Mouse (Mus musculus) macrophage (primary cell): ENCODE results near the gene Strc. TPM values are rescaled to one million over a fixed set of nuclear protein-coding genes. Genes with fewer than 3 reads are reported as not detected.

Source experiments
- H3K27ac ChIP-seq: fragments of 350-480 bp; formaldehyde crosslinking; 2 replicates; pipeline ENCODE4 v1.9.0; 2021
- H3K36me3 ChIP-seq: fragments of 350-480 bp; formaldehyde crosslinking; 2 replicates; pipeline ENCODE4 v1.9.0; 2021; ENCODE audit errors: inconsistent target
- H3K4me3 ChIP-seq: fragments of 350-480 bp; formaldehyde crosslinking; 2 replicates; pipeline ENCODE4 v1.9.0; 2021; ENCODE audit errors: inconsistent target
- H3K79me2 ChIP-seq: fragments of 350-480 bp; formaldehyde crosslinking; 2 replicates; pipeline ENCODE4 v1.9.0; 2021; ENCODE audit errors: inconsistent target
- WGBS: methylation state at CpG from one replicate; pipeline ENCODE4 v1.1.7; 2026; ENCODE audit warnings: inconsistent platforms; ENCODE audit not compliant: missing documents; 5-methylcytosine and 5-hydroxymethylcytosine counted together
- polyA plus RNA-seq: library from polyadenylated mRNA; stranded (reverse); fragments of 250-400 nt; gene quantifications from 3 replicates; pipeline ENCODE4 v1.2.4, GENCODE M21; 2018; ENCODE audit warnings: inconsistent platforms

The Strc gene
- polyA plus RNA-seq, 1 experiment from 2014 or later, result not detected

DNA sequence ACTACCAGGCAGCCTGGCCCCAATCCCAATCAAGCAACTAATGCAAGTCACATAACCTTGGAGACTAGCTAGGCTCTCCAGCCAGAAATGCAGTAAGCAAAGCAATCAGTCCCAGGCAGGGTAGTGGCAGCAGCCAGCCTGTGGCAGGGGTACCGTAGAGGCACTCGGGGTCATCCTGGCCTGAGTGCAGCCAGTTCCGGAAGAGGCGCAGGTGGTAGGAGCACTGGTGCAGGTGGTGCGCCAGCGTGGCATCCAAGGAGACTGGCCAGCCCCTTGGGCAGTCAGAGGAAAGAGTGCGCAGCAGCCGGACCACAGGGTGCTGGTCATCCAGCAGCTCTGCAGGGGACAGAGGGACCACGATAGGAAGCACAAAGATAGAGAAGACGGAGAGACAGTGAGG lies 63.9 kb downstream of the Strc start:
- WGBS, result 93% methylated on average over 10 of the region's 10 CpGs
- H3K36me3 ChIP-seq, result 0 out of 2 replicates have a peak, but pooled peaks cover 5% of the 10 kb centered on the region
- no peak overlapping the region for H3K4me3 ChIP-seq
- no peaks in the 10 kb centered on the region for H3K79me2 ChIP-seq
- H3K27ac ChIP-seq, result no peak overlapping the region

DNA sequence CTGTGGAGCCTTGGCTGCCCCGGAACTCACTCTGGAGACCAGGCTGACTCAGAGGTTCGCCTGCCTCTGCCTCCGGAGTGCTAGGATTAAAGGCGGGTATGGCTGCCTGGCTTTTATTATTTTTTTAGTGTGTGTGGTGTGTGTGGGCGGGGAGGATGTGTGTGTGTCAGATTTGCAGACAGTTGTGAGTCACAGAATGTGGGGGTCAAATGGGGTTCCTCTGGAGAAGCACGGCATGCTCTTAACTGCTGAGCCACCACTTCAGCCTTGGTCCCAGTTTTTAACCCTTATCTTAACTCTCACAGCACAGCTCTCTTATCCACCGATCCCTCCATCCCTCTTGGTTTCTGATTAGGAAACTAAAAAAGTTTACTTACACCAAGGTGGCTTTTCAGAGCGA lies 70.7 kb downstream of the Strc start:
- 84% methylated on average over 8 of the region's 8 CpGs for WGBS
- no peak overlapping the region for H3K27ac ChIP-seq
- no peaks in the 10 kb centered on the region for H3K79me2 ChIP-seq
- H3K36me3 ChIP-seq, result 0 out of 2 replicates have a peak, but pooled peaks cover 2% of the 10 kb centered on the region
- H3K4me3 ChIP-seq, result no peak overlapping the region

Other genes with a start within 250 kb of the Strc start
- 7.0 to 7.9 TPM (median 7.1 TPM) in 3 replicates for gene Adal, start 246.7 kb downstream of the Strc start, polyA plus RNA-seq
- gene Lcmt2, start 246.5 kb downstream of the Strc start, polyA plus RNA-seq, result 4.3 to 10.6 TPM (median 10.2 TPM) in 3 replicates
- 26.7 to 37.4 TPM (median 35.5 TPM) in 3 replicates for gene Tubgcp4, start 216.5 kb downstream of the Strc start, polyA plus RNA-seq
- 16.2 to 24.6 TPM (median 22.3 TPM) in 3 replicates for gene Zscan29, start 216.0 kb downstream of the Strc start, polyA plus RNA-seq
- gene Trp53bp1, start 115.8 kb downstream of the Strc start, polyA plus RNA-seq, result 8.6 to 12.8 TPM (median 10.5 TPM) in 3 replicates
- 0.02 to 0.24 TPM in 2 of 3 replicates, not detected in the other for gene Map1a, start 97.6 kb downstream of the Strc start, polyA plus RNA-seq
- 9.7 to 11.8 TPM (median 10.4 TPM) in 3 replicates for gene Ppip5k1, start 31.8 kb downstream of the Strc start, polyA plus RNA-seq
- not detected in 3 replicates for gene Ckmt1, start 29.5 kb downstream of the Strc start, polyA plus RNA-seq
- 359 to 654 TPM (median 440 TPM) in 3 replicates for gene Pdia3, start 26.6 kb upstream of the Strc start, polyA plus RNA-seq
- gene Catsper2, start 26.6 kb upstream of the Strc start, polyA plus RNA-seq, result 0.42 to 0.65 TPM (median 0.48 TPM) in 3 replicates
- gene Ell3, start 57.1 kb upstream of the Strc start, polyA plus RNA-seq, result 0.10 to 0.13 TPM in 2 of 3 replicates, not detected in the other
- 394 to 858 TPM (median 784 TPM) in 3 replicates for gene Serf2, start 62.0 kb upstream of the Strc start, polyA plus RNA-seq
- 13.5 to 25.3 TPM (median 20.5 TPM) in 3 replicates for gene Hypk, start 66.1 kb upstream of the Strc start, polyA plus RNA-seq
- gene Serinc4, start 69.6 kb upstream of the Strc start, polyA plus RNA-seq, result 0.15 to 0.50 TPM in 2 of 3 replicates, not detected in the other
- gene Mfap1b, start 86.9 kb upstream of the Strc start, polyA plus RNA-seq, result 30.4 to 59.5 TPM (median 36.3 TPM) in 3 replicates
- gene Mfap1a, start 119.5 kb upstream of the Strc start, polyA plus RNA-seq, result 25.0 to 47.6 TPM (median 28.9 TPM) in 3 replicates
- gene Wdr76, start 119.6 kb upstream of the Strc start, polyA plus RNA-seq, result 3.4 to 10.8 TPM (median 3.4 TPM) in 3 replicates